Mouse (Mus musculus): ENCODE measurements around the gene Vwa5b1. TPM values are rescaled to one million over a fixed set of nuclear protein-coding genes. Genes with fewer than 3 reads are reported as not detected.

Gene Vwa5b1
- polyA plus RNA-seq, 1 experiment from 2014 or later, result 0.11 TPM

GRCm38 (mm10) chr4:138555531-138555930, 80.2 kb downstream of the Vwa5b1 start:
- peak overlapping the region; percentile 30 for H3K4me3 ChIP-seq (ENCODE audit: low read length)
- no peaks in the 10 kb centered on the region for H3K9me3 ChIP-seq (ENCODE audit: control insufficient read depth, low read length)
- no peak overlapping the region for H3K27ac ChIP-seq (ENCODE audit: low read length)
- H3K36me3 ChIP-seq (ENCODE audit: control insufficient read depth, insufficient read depth, low read length), result no peaks in the 10 kb centered on the region
- peaks cover 14% of the 10 kb centered on the region for H3K4me1 ChIP-seq (ENCODE audit: control insufficient read depth, insufficient read depth, low read length)
- H3K4me2 ChIP-seq (ENCODE audit: low read depth, low read length), result peak overlapping the region; percentile 57
- peaks cover 6% of the 10 kb centered on the region; the same call in 1 of the 2 replicates for H3K27me3 ChIP-seq (replicated peaks; ENCODE audit: control insufficient read depth, insufficient read depth, low read length)
- ATAC-seq, result peak; percentile 82
- WGBS, result 1% methylated on average over 19 of the region's 19 CpGs
- H3K9ac ChIP-seq (ENCODE audit: low read depth, low read length), result peak overlapping the region; percentile 30; the same call in 1 of the 2 replicates

- peak; percentile 94 for ATAC-seq
- peak overlapping the region; percentile 57 for H3K4me2 ChIP-seq (ENCODE audit: low read depth, low read length)
- peaks cover 6% of the 10 kb centered on the region; the same call in 1 of the 2 replicates for H3K27me3 ChIP-seq (replicated peaks; ENCODE audit: control insufficient read depth, insufficient read depth, low read length)
- H3K36me3 ChIP-seq (ENCODE audit: control insufficient read depth, insufficient read depth, low read length), result no peaks in the 10 kb centered on the region
- peaks cover 14% of the 10 kb centered on the region for H3K4me1 ChIP-seq (ENCODE audit: control insufficient read depth, insufficient read depth, low read length)
- no peaks in the 10 kb centered on the region for H3K9me3 ChIP-seq (ENCODE audit: control insufficient read depth, low read length)
- WGBS, result 5% methylated on average over 14 of the region's 14 CpGs
- H3K4me3 ChIP-seq (ENCODE audit: low read length), result peak overlapping the region; percentile 30
- 0 out of 2 replicates have a peak overlapping the region, but pooled peaks have one; percentile 19 for H3K9ac ChIP-seq (ENCODE audit: low read depth, low read length)
- H3K27ac ChIP-seq (ENCODE audit: low read length), result no peak overlapping the region
These were observed 80.8 kb downstream of the Vwa5b1 start for GRCm38 (mm10) chr4:138554934-138555333.

DNA sequence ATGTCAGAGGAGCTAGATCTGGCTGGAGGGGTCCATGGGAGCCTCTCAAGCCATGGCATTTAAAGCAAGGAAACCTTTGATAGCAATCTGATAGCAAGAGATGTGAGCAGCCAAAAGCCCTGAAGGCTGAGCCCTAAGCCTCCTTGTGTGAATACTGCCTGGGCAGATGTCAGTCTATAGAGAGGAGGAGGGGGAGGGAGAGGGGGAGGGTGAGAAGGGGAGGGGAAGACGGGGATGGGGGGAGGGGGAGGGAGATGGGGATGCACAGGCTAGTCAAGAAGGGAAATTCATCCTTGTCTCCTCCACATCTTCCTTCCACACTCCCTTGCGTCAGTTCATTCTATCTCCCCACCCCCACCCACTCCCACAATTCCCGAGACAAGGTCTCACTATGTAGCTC, 81.4 kb downstream of the Vwa5b1 start:
- Histone ChIP-seq H3K27me3 (replicated peaks; ENCODE audit: control insufficient read depth, insufficient read depth, low read length) (peaks cover 6% of the 10 kb centered on the region; the same call in 1 of the 2 replicates), H3K9ac (ENCODE audit: low read depth, low read length) (no peak overlapping the region), H3K9me3 (ENCODE audit: control insufficient read depth, low read length) (no peaks in the 10 kb centered on the region), H3K4me1 (ENCODE audit: control insufficient read depth, insufficient read depth, low read length) (peaks cover 14% of the 10 kb centered on the region), H3K27ac (ENCODE audit: low read length) (no peak overlapping the region), H3K4me3 (ENCODE audit: low read length) (no peak overlapping the region), H3K4me2 (ENCODE audit: low read depth, low read length) (no peak overlapping the region), H3K36me3 (ENCODE audit: control insufficient read depth, insufficient read depth, low read length) (no peaks in the 10 kb centered on the region)
- 5% methylated on average over 3 of the region's 3 CpGs for WGBS
- no peak for ATAC-seq

GRCm38 (mm10) chr4:138553516-138553933, 82.2 kb downstream of the Vwa5b1 start:
- H3K9me3 ChIP-seq (ENCODE audit: control insufficient read depth, low read length), result no peaks in the 10 kb centered on the region
- no peak overlapping the region for H3K4me2 ChIP-seq (ENCODE audit: low read depth, low read length)
- H3K4me1 ChIP-seq (ENCODE audit: control insufficient read depth, insufficient read depth, low read length), result peaks cover 14% of the 10 kb centered on the region
- H3K27me3 ChIP-seq (replicated peaks; ENCODE audit: control insufficient read depth, insufficient read depth, low read length), result peaks cover 6% of the 10 kb centered on the region; the same call in 1 of the 2 replicates
- H3K27ac ChIP-seq (ENCODE audit: low read length), result no peak overlapping the region
- no peaks in the 10 kb centered on the region for H3K36me3 ChIP-seq (ENCODE audit: control insufficient read depth, insufficient read depth, low read length)
- ATAC-seq, result no peak
- no peak overlapping the region for H3K4me3 ChIP-seq (ENCODE audit: low read length)
- H3K9ac ChIP-seq (ENCODE audit: low read depth, low read length), result no peak overlapping the region
- WGBS, result 64% methylated on average over 8 of the region's 8 CpGs

DNA sequence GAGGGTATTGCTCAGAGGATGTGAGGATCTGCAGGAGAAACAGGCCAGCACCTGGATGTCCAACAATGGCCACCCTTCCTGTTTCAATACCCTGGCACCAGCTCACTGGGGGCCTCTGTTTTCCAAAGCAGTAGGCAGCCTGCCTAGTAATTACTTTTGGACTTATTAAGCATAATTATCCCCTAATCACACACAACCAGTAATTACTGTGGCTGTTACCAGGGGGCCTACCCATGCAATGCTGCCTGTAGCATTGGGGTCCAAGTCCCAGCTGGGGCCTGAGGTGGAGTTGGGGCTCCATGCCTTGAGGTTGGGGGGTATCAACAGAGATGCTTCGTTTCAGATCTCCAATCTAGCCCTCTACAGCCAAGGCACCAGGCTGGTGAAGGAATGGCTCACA, 82.6 kb downstream of the Vwa5b1 start:
- peaks cover 6% of the 10 kb centered on the region; the same call in 1 of the 2 replicates for H3K27me3 ChIP-seq (replicated peaks; ENCODE audit: control insufficient read depth, insufficient read depth, low read length)
- H3K9me3 ChIP-seq (ENCODE audit: control insufficient read depth, low read length), result no peaks in the 10 kb centered on the region
- no peak overlapping the region for H3K9ac ChIP-seq (ENCODE audit: low read depth, low read length)
- ATAC-seq, result no peak
- no peak overlapping the region for H3K4me2 ChIP-seq (ENCODE audit: low read depth, low read length)
- WGBS, result 48% methylated on average over 1 of the region's 1 CpGs
- H3K27ac ChIP-seq (ENCODE audit: low read length), result no peak overlapping the region
- H3K4me1 ChIP-seq (ENCODE audit: control insufficient read depth, insufficient read depth, low read length), result peaks cover 14% of the 10 kb centered on the region
- H3K36me3 ChIP-seq (ENCODE audit: control insufficient read depth, insufficient read depth, low read length), result no peaks in the 10 kb centered on the region
- no peak overlapping the region for H3K4me3 ChIP-seq (ENCODE audit: low read length)

- 84% methylated on average over 5 of the region's 5 CpGs for WGBS
- Histone ChIP-seq H3K27ac (ENCODE audit: low read length) (no peak overlapping the region), H3K27me3 (replicated peaks; ENCODE audit: control insufficient read depth, insufficient read depth, low read length) (0 out of 2 replicates have a peak, but pooled peaks cover 3% of the 10 kb centered on the region), H3K4me3 (ENCODE audit: low read length) (no peak overlapping the region), H3K9me3 (ENCODE audit: control insufficient read depth, low read length) (no peaks in the 10 kb centered on the region), H3K4me1 (ENCODE audit: control insufficient read depth, insufficient read depth, low read length) (peaks cover 14% of the 10 kb centered on the region), H3K36me3 (ENCODE audit: control insufficient read depth, insufficient read depth, low read length) (no peaks in the 10 kb centered on the region), H3K4me2 (ENCODE audit: low read depth, low read length) (no peak overlapping the region), H3K9ac (ENCODE audit: low read depth, low read length) (no peak overlapping the region)
- ATAC-seq, result no peak
These were observed 84.1 kb downstream of the Vwa5b1 start for GRCm38 (mm10) chr4:138551601-138552000.

DNA sequence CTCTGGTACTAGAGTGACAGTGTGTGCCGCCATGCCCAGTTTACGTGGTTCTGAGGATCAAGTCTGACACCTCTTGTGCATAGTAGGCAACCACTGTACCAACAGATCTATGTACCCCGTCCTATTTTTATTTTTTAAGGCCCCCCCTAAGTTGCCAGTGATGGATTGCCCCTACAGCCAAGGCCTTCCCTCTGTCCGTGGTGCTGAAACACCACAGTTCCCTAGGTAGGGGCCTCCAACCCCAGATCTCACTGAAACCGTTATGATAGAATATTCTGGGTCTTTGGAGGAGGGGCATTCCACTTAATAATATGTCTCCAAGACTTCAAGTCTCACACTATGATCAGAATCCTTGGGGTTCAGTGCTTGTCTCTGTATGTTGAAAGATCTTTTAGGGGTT, 85.1 kb downstream of the Vwa5b1 start:
- H3K4me3 ChIP-seq (ENCODE audit: low read length), result no peak overlapping the region
- H3K9ac ChIP-seq (ENCODE audit: low read depth, low read length), result no peak overlapping the region
- H3K36me3 ChIP-seq (ENCODE audit: control insufficient read depth, insufficient read depth, low read length), result no peaks in the 10 kb centered on the region
- no peak overlapping the region for H3K4me2 ChIP-seq (ENCODE audit: low read depth, low read length)
- H3K9me3 ChIP-seq (ENCODE audit: control insufficient read depth, low read length), result no peaks in the 10 kb centered on the region
- H3K4me1 ChIP-seq (ENCODE audit: control insufficient read depth, insufficient read depth, low read length), result peaks cover 14% of the 10 kb centered on the region
- no peak for ATAC-seq
- 0 out of 2 replicates have a peak, but pooled peaks cover 2% of the 10 kb centered on the region for H3K27me3 ChIP-seq (replicated peaks; ENCODE audit: control insufficient read depth, insufficient read depth, low read length)
- no peak overlapping the region for H3K27ac ChIP-seq (ENCODE audit: low read length)
- WGBS, result 54% methylated on average over 5 of the region's 5 CpGs

- H3K27ac ChIP-seq (ENCODE audit: low read length), result no peak overlapping the region
- ATAC-seq, result no peak
These were observed 86.7 kb downstream of the Vwa5b1 start for GRCm38 (mm10) chr4:138548960-138549359.

DNA sequence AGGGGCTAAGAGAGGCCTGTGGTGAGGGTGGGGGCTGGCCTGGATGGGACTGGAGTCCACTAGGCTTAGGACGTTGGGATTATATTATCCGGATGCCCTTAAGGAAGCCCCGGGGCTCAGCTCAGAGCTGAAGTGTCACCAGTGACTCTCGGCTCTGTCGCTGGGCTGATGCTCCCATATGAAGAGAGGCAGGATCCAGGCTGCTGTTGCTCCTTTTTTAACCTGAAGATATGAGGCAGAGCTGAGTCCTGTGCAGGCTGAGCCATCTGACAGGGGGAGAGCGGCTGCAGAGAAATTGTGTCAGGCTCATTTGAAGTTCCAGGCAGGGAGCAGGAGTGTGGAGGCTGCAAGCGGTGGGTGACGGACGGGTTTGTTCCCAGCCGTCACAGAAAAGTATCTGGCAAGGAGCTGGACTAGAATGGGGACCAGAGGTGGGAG, 87.5 kb downstream of the Vwa5b1 start:
- H3K27me3 ChIP-seq (replicated peaks; ENCODE audit: control insufficient read depth, insufficient read depth, low read length), result peaks cover 2% of the 10 kb centered on the region; the same call in 1 of the 2 replicates
- H3K9ac ChIP-seq (ENCODE audit: low read depth, low read length), result no peak overlapping the region
- H3K27ac ChIP-seq (ENCODE audit: low read length), result no peak overlapping the region
- WGBS, result 13% methylated on average over 10 of the region's 10 CpGs
- no peak overlapping the region for H3K4me3 ChIP-seq (ENCODE audit: low read length)
- no peaks in the 10 kb centered on the region for H3K36me3 ChIP-seq (ENCODE audit: control insufficient read depth, insufficient read depth, low read length)
- H3K4me2 ChIP-seq (ENCODE audit: low read depth, low read length), result no peak overlapping the region
- no peaks in the 10 kb centered on the region for H3K9me3 ChIP-seq (ENCODE audit: control insufficient read depth, low read length)
- no peak for ATAC-seq
- H3K4me1 ChIP-seq (ENCODE audit: control insufficient read depth, insufficient read depth, low read length), result peaks cover 6% of the 10 kb centered on the region

More at GRCm38 (mm10) chr4:138548960-138549359, 86.7 kb downstream of the Vwa5b1 start:
- no peaks in the 10 kb centered on the region for H3K36me3 ChIP-seq (ENCODE audit: control insufficient read depth, insufficient read depth, low read length)
- H3K4me2 ChIP-seq (ENCODE audit: low read depth, low read length), result no peak overlapping the region
- H3K4me3 ChIP-seq (ENCODE audit: low read length), result no peak overlapping the region
- H3K9me3 ChIP-seq (ENCODE audit: control insufficient read depth, low read length), result no peaks in the 10 kb centered on the region
- WGBS, result 73% methylated on average over 4 of the region's 4 CpGs
- H3K4me1 ChIP-seq (ENCODE audit: control insufficient read depth, insufficient read depth, low read length), result peaks cover 3% of the 10 kb centered on the region; the same call in 1 of the 2 replicates
- peaks cover 5% of the 10 kb centered on the region; the same call in 1 of the 2 replicates for H3K27me3 ChIP-seq (replicated peaks; ENCODE audit: control insufficient read depth, insufficient read depth, low read length)
- no peak overlapping the region for H3K9ac ChIP-seq (ENCODE audit: low read depth, low read length)

- Histone ChIP-seq H3K9ac (ENCODE audit: low read depth, low read length) (no peak overlapping the region), H3K4me2 (ENCODE audit: low read depth, low read length) (no peak overlapping the region), H3K4me1 (ENCODE audit: control insufficient read depth, insufficient read depth, low read length) (peaks cover 8% of the 10 kb centered on the region), H3K4me3 (ENCODE audit: low read length) (no peak overlapping the region), H3K36me3 (ENCODE audit: control insufficient read depth, insufficient read depth, low read length) (no peaks in the 10 kb centered on the region), H3K27ac (ENCODE audit: low read length) (no peak overlapping the region), H3K27me3 (replicated peaks; ENCODE audit: control insufficient read depth, insufficient read depth, low read length) (peaks cover 2% of the 10 kb centered on the region; the same call in 1 of the 2 replicates), H3K9me3 (ENCODE audit: control insufficient read depth, low read length) (no peaks in the 10 kb centered on the region)
- 23% methylated on average over 10 of the region's 10 CpGs for WGBS
- ATAC-seq, result no peak
These were observed 88.1 kb downstream of the Vwa5b1 start for GRCm38 (mm10) chr4:138547556-138547955.
